Mouse (Mus musculus): ENCODE measurements at regions not wholly inside any gene's neighbourhood (a gene's known extent, or its start where the extent isn't known, plus 50 kb on each side); places are given as distances from the start of the nearest gene placed in this dataset.
"Not testable (repeated sequence)": the region's sequence is repeated elsewhere in the genome, so short reads cannot be mapped to it uniquely, and the experiment has no call there.

- Histone ChIP-seq H3K27me3 (ENCODE audit: insufficient read depth, low read length) (no peaks in the 10 kb centered on the region), H3K4me3 (ENCODE audit: low read depth, low read length) (no peak overlapping the region), H3K9ac (replicated peaks; ENCODE audit: low read length, poor library complexity, severe bottlenecking) (no peak overlapping the region), H3K9me3 (ENCODE audit: low read length) (no peaks in the 10 kb centered on the region), H3K27ac (ENCODE audit: low read depth, low read length) (no peak overlapping the region), H3K36me3 (ENCODE audit: insufficient read depth, low read length) (no peaks in the 10 kb centered on the region), H3K4me2 (ENCODE audit: low read depth, low read length, poor library complexity, severe bottlenecking) (no peak overlapping the region), H3K4me1 (ENCODE audit: insufficient read depth, low read length) (no peaks in the 10 kb centered on the region)
- WGBS = 75% methylated on average over 2 of the region's 2 CpGs
- peak; percentile 51 for DNase-seq (ENCODE audit: low spot score)
- ATAC-seq (ENCODE audit: low FRiP score) = no peak
- TF ChIP-seq CTCF (IDR thresholded peaks at IDR 0.05) = no peak
Observed at GRCm38 (mm10) chr6:109245666-109246065, 417.2 kb downstream of the Edem1 start.

- not testable (repeated sequence) for H3K9ac ChIP-seq (replicated peaks; ENCODE audit: low read length, poor library complexity, severe bottlenecking); DNase-seq (ENCODE audit: low spot score); H3K9me3 ChIP-seq (ENCODE audit: low read length); H3K4me3 ChIP-seq (ENCODE audit: low read depth, low read length); ATAC-seq (ENCODE audit: low FRiP score); H3K4me2 ChIP-seq (ENCODE audit: low read depth, low read length, poor library complexity, severe bottlenecking); H3K27me3 ChIP-seq (ENCODE audit: insufficient read depth, low read length); H3K27ac ChIP-seq (ENCODE audit: low read depth, low read length); H3K36me3 ChIP-seq (ENCODE audit: insufficient read depth, low read length); H3K4me1 ChIP-seq (ENCODE audit: insufficient read depth, low read length)
- WGBS = 23% methylated on average over 2 of the region's 2 CpGs
Observed at GRCm38 (mm10) chr6:109246510-109246909, 418.1 kb downstream of the Edem1 start.
